Mouse (Mus musculus) c-Kit-positive CD71-positive TER-119-negative erythroid progenitor cells, embryonic 14.5 days (primary cell): ENCODE results near the gene Mycbp.
"Not testable (repeated sequence)": the region's sequence is repeated elsewhere in the genome, so short reads cannot be mapped to it uniquely, and the experiment has no call there.

Experiments
- DNase-seq: peaks from one replicate; pipeline ENCODE4 v3.0.0-alpha.2; 2013; ENCODE audit warnings: low read depth

Gene Mycbp

GRCm38 (mm10) chr4:123940878-123941277, 36.2 kb downstream of the Mycbp start:
- DNase-seq: not testable (repeated sequence)

- DNase-seq: no peak
Observed at GRCm38 (mm10) chr4:123946701-123947100, 42.1 kb downstream of the Mycbp start.

- no peak for DNase-seq
Observed at GRCm38 (mm10) chr4:123947149-123947548, 42.5 kb downstream of the Mycbp start.

GRCm38 (mm10) chr4:123948901-123949300, 44.3 kb downstream of the Mycbp start:
- no peak for DNase-seq

- DNase-seq: no peak
Observed at GRCm38 (mm10) chr4:123949649-123950048, 45.0 kb downstream of the Mycbp start.

GRCm38 (mm10) chr4:123952059-123952458, 47.4 kb downstream of the Mycbp start:
- no peak for DNase-seq

- DNase-seq: peak; percentile 14
Observed at GRCm38 (mm10) chr4:123956703-123957491, 52.3 kb downstream of the Mycbp start.

GRCm38 (mm10) chr4:123957492-123957808, 52.8 kb downstream of the Mycbp start:
- no peak for DNase-seq

GRCm38 (mm10) chr4:123957891-123958290, 53.3 kb downstream of the Mycbp start:
- no peak for DNase-seq

GRCm38 (mm10) chr4:123960955-123961354, 56.3 kb downstream of the Mycbp start:
- DNase-seq: no peak
